Mouse (Mus musculus) heart, postnatal 0 days (tissue): ENCODE results near the gene Dcp1a. TPM values are rescaled to one million over a fixed set of nuclear protein-coding genes. Genes with fewer than 3 reads are reported as not detected.

Experiments
- ATAC-seq: fragments of 200-750 bp; cut with Nextera tagmentation; 2 replicates; pipeline ENCODE4 v1.8.0; 2017; ENCODE audit warnings: low read depth, moderate number of reproducible peaks, moderate library complexity; ENCODE audit not compliant: insufficient read depth
- DNase-seq: peaks from one replicate; pipeline ENCODE4 v3.0.0-alpha.2; 2016; ENCODE audit warnings: low spot score
- H3K27ac ChIP-seq: fragments of 300-500 bp; sonication (generic); 2 replicates; pipeline ENCODE4 v1.5.1; 2014; ENCODE audit warnings: low read depth, mild to moderate bottlenecking
- H3K27me3 ChIP-seq: fragments of 300-500 bp; sonication (generic); 2 replicates; pipeline ENCODE4 v1.6.1; 2014; ENCODE audit warnings: low read length, mixed read lengths; ENCODE audit not compliant: control insufficient read depth, insufficient read depth
- H3K36me3 ChIP-seq: fragments of 300-500 bp; sonication (generic); replicated peaks from 2 replicates; pipeline ENCODE4 v1.6.1; 2014; ENCODE audit warnings: low read length, mixed read lengths; ENCODE audit not compliant: control insufficient read depth, insufficient read depth
- H3K4me1 ChIP-seq: fragments of 300-500 bp; sonication (generic); 2 replicates; pipeline ENCODE4 v1.6.1; 2014; ENCODE audit warnings: antibody characterized with exemption; ENCODE audit not compliant: control insufficient read depth, insufficient read depth
- H3K4me2 ChIP-seq: fragments of 300-500 bp; sonication (generic); 2 replicates; pipeline ENCODE4 v1.6.1; 2014; ENCODE audit warnings: low read depth, mild to moderate bottlenecking, low read length, moderate library complexity
- H3K4me3 ChIP-seq: fragments of 300-500 bp; sonication (generic); 2 replicates; pipeline ENCODE4 v1.5.1; 2014; ENCODE audit warnings: low read depth, low read length
- H3K9ac ChIP-seq: fragments of 300-500 bp; sonication (generic); replicated peaks from 2 replicates; pipeline ENCODE4 v1.6.1; 2014; ENCODE audit warnings: low read depth, low read length, mixed read lengths
- H3K9me3 ChIP-seq: fragments of 300-500 bp; sonication (generic); replicated peaks from 2 replicates; pipeline ENCODE4 v1.6.1; 2016; ENCODE audit warnings: low read length; ENCODE audit not compliant: control insufficient read depth
- CTCF ChIP-seq: IDR thresholded peaks from 2 replicates; pipeline ENCODE4 v1.5.1; 2016; ENCODE audit warnings: antibody characterized with exemption, control low read depth, low read depth
- EP300 ChIP-seq: IDR thresholded peaks from 2 replicates; pipeline ENCODE4 v1.6.1; 2016; ENCODE audit warnings: antibody characterized with exemption, low read depth
- WGBS: fragments of 180-500 bp; shearing (Covaris S2); extraction: QIAGEN DNeasy Blood & Tissue Kit; methylation state at CpG from one replicate; pipeline ENCODE4 v1.1.7; 2014; 5-methylcytosine and 5-hydroxymethylcytosine counted together
- polyA plus RNA-seq: library from polyadenylated mRNA; unstranded; fragments of >200 nt; fragmentation: Nextera tagmentation; extraction: Ambion mirVana; gene quantifications from 2 replicates; pipeline ENCODE4 v1.2.1, GENCODE M21; 2015
- total RNA-seq: library from RNA; depleted of rRNA; stranded (reverse); fragments of >200 nt; gene quantifications from 2 replicates; pipeline ENCODE4 v1.2.3, GENCODE M21; 2014; ENCODE audit warnings: low replicate concordance

Gene Dcp1a
- total and polyA plus RNA-seq, 2 experiments from 2014 or later, result 7.8 to 23.5 TPM

DNA sequence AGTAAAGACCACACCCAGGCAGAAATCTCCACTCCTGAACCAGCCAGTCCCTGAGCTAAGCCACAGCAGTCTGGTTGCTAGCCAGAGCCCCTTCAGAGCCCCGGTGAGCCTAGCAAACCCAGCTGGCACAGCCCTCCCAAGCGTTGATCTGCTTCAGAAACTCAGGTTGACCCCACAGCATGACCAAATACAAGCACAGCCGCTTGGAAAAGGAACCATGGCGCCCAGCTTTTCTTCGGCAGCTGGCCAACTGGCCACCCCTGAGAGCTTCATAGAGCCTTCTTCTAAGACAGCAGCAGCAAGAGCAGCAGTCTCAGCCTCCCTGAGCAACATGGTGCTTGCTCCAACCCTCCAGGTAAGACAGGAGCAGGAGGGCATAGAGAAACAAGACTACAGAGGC, 40.0 kb downstream of the Dcp1a start:
- Histone ChIP-seq H3K4me2 (no peak overlapping the region), H3K36me3 (peaks cover 74% of the 10 kb centered on the region), H3K27ac (no peak overlapping the region), H3K9ac (no peak overlapping the region), H3K4me1 (no peaks in the 10 kb centered on the region; the same call in 1 of the 2 replicates), H3K9me3 (no peaks in the 10 kb centered on the region), H3K4me3 (no peak overlapping the region), H3K27me3 (no peaks in the 10 kb centered on the region)
- TF ChIP-seq CTCF, result no peak
- no peak for TF ChIP-seq EP300
- DNase-seq (no peak), ATAC-seq (no peak)
- 89% methylated on average over 5 of the region's 5 CpGs for WGBS

- H3K27me3 ChIP-seq, result no peaks in the 10 kb centered on the region
- ATAC-seq, result no peak
- WGBS, result 68% methylated on average over 6 of the region's 6 CpGs
- H3K27ac ChIP-seq, result no peak overlapping the region
- peaks cover 97% of the 10 kb centered on the region for H3K36me3 ChIP-seq
- no peaks in the 10 kb centered on the region for H3K4me1 ChIP-seq
- H3K4me3 ChIP-seq, result no peak overlapping the region
- no peak for DNase-seq
- H3K9ac ChIP-seq, result no peak overlapping the region
- no peaks in the 10 kb centered on the region for H3K9me3 ChIP-seq
- no peak overlapping the region for H3K4me2 ChIP-seq
- TF ChIP-seq CTCF (no peak), EP300 (no peak)
These were observed 44.0 kb downstream of the Dcp1a start for GRCm38 (mm10) chr14:30523356-30523755.

- Histone ChIP-seq H3K4me2 (no peak overlapping the region), H3K27me3 (no peaks in the 10 kb centered on the region), H3K27ac (no peak overlapping the region), H3K4me3 (no peak overlapping the region), H3K9ac (no peak overlapping the region), H3K4me1 (no peaks in the 10 kb centered on the region; the same call in 1 of the 2 replicates), H3K9me3 (no peaks in the 10 kb centered on the region), H3K36me3 (peaks cover 46% of the 10 kb centered on the region)
- WGBS, result 90% methylated on average over 10 of the region's 10 CpGs
- DNase-seq, result no peak
- no peak for TF ChIP-seq CTCF
- no peak for TF ChIP-seq EP300
- no peak for ATAC-seq
These were observed 49.1 kb downstream of the Dcp1a start for GRCm38 (mm10) chr14:30528392-30528791.

DNA sequence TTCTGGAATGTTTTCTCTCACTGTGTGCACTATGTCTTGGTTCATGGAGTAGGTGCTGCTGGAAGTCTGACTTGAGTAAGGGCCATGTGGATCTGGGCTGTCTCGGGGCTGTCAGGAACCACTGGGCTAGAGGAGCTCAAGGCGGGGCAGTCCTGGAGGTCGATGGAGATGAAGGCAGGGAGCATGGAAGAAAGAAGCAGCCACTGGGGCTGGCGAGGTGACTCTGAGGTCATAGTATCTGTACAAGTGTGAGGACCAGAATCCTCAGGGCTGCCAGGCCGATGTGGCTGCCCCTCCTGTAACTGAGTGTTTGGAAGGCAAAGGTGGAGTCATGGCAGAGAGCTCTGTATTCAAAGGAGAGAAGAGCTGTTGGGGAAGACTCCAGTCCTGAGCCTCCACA, 49.6 kb downstream of the Dcp1a start:
- H3K27me3 ChIP-seq, result no peaks in the 10 kb centered on the region
- no peak overlapping the region for H3K9ac ChIP-seq
- ATAC-seq (no peak), DNase-seq (no peak)
- H3K36me3 ChIP-seq, result peaks cover 41% of the 10 kb centered on the region
- H3K27ac ChIP-seq, result no peak overlapping the region
- no peaks in the 10 kb centered on the region; the same call in 1 of the 2 replicates for H3K4me1 ChIP-seq
- H3K4me2 ChIP-seq, result no peak overlapping the region
- H3K4me3 ChIP-seq, result no peak overlapping the region
- TF ChIP-seq CTCF (no peak), EP300 (no peak)
- 53% methylated on average over 5 of the region's 5 CpGs for WGBS
- H3K9me3 ChIP-seq, result no peaks in the 10 kb centered on the region

DNA sequence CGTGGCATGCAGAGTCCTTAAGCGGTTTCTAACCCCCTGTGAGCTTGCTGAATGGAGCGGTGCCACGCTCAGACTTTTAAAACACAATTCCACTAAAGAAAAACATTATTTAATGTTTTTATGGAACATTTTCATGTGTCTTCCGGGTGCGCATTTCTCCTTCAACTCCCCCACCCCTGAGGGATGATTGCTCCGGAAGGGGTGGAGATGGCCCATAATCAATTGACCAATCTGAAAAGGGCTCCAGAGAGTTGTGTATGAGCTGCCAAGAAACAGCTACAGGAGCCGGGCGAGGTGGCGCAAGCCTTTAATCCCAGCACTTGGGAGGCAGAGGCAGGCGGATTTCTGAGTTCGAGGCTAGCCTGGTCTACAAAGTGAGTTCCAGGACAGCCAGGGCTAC, 50.1 kb downstream of the Dcp1a start:
- 92% methylated on average over 12 of the region's 12 CpGs for WGBS
- ATAC-seq (no peak), DNase-seq (no peak)
- TF ChIP-seq EP300 (no peak), CTCF (no peak)
- Histone ChIP-seq H3K4me3 (no peak overlapping the region), H3K36me3 (peaks cover 36% of the 10 kb centered on the region), H3K27ac (no peak overlapping the region), H3K9me3 (no peaks in the 10 kb centered on the region), H3K27me3 (no peaks in the 10 kb centered on the region), H3K9ac (no peak overlapping the region), H3K4me1 (no peaks in the 10 kb centered on the region; the same call in 1 of the 2 replicates), H3K4me2 (no peak overlapping the region)

DNA sequence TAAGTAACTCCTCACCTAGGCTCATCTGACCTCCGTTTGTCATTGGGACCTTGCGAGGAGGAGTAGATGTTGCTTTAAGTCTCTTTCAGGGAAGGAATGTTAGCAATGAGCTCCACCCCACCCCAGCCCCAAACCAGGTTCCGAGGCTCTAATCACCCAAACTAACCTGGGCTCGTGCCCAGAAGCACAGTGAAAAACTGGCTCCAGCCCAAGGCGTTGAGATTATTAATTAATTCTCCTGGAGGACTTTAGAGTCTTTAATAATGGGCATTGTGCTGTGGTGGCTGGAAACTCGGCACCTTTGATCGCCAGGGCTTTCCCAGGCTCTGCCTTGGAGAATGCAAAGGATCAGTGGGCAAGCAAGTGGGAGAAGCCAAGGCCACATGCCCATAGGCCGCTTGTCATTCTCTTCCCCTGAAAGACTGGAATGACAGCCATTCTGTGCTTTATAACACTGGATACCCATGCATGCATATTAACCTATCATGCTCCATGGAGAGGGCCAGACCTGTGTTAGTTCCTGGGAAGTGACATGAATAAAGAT, 51.5 kb downstream of the Dcp1a start:
- ATAC-seq (peak; percentile 72), DNase-seq (peak; percentile 50)
- 34% methylated on average over 8 of the region's 8 CpGs for WGBS
- Histone ChIP-seq H3K9ac (no peak overlapping the region), H3K9me3 (no peaks in the 10 kb centered on the region), H3K27ac (peak overlapping the region; percentile 58), H3K36me3 (peaks cover 23% of the 10 kb centered on the region), H3K27me3 (no peaks in the 10 kb centered on the region), H3K4me1 (no peaks in the 10 kb centered on the region; the same call in 1 of the 2 replicates), H3K4me2 (peak overlapping the region; percentile 32), H3K4me3 (no peak overlapping the region)
- TF ChIP-seq EP300, result no peak
- TF ChIP-seq CTCF, result no peak
